Mouse (Mus musculus) left cerebral cortex, adult 18-20 months (tissue): ENCODE measurements around the gene B2m. TPM values are rescaled to one million over a fixed set of nuclear protein-coding genes. Genes with fewer than 3 reads are reported as not detected.

Experiments
- DNase-seq, 2 experiments: peaks; one replicate each; pipeline ENCODE4 v3.0.0; 2021 to 2022; ENCODE audit warnings: low spot score in 2 of 2, mixed read lengths in 1 of 2
- total RNA-seq, 2 experiments: library from RNA; stranded (reverse); gene quantifications; 2 replicates each; pipeline ENCODE4 v1.2.3; 2021

Gene B2m
- total RNA-seq, 2 experiments from 2014 or later: 121 to 139 TPM

GRCm38 (mm10) chr2:122148242-122148917 lies 894 bp downstream of the B2m start:
- DNase-seq: peak in 1 of 2 experiments; percentile 34

GRCm38 (mm10) chr2:122149316-122149715 lies 1.8 kb downstream of the B2m start:
- DNase-seq: no peak

- DNase-seq: no peak
These were observed 2.2 kb downstream of the B2m start for GRCm38 (mm10) chr2:122149716-122150115.

GRCm38 (mm10) chr2:122151221-122151620 lies 3.7 kb downstream of the B2m start:
- no peak for DNase-seq

GRCm38 (mm10) chr2:122152850-122153249 lies 5.4 kb downstream of the B2m start:
- DNase-seq: no peak

- no peak for DNase-seq
These were observed 6.3 kb downstream of the B2m start for GRCm38 (mm10) chr2:122153681-122154365.

- DNase-seq: no peak
These were observed 7.0 kb downstream of the B2m start for GRCm38 (mm10) chr2:122154479-122154878.

- DNase-seq: no peak
These were observed 7.8 kb downstream of the B2m start for GRCm38 (mm10) chr2:122155292-122155691.

- no peak for DNase-seq
These were observed 8.7 kb downstream of the B2m start for GRCm38 (mm10) chr2:122156051-122156700.

- DNase-seq: no peak
These were observed 10.1 kb downstream of the B2m start for GRCm38 (mm10) chr2:122157561-122157960.

- DNase-seq: no peak
These were observed 10.9 kb downstream of the B2m start for GRCm38 (mm10) chr2:122158362-122158802.

- DNase-seq: no peak
These were observed 12.2 kb downstream of the B2m start for GRCm38 (mm10) chr2:122159667-122160066.

- DNase-seq: peak; percentile 73
These were observed 13.2 kb downstream of the B2m start, which contains the start of gene Trim69 for GRCm38 (mm10) chr2:122160680-122161079. TSS of gene Trim69 (plus strand) at chr2:122160700.

- DNase-seq: no peak
These were observed 14.1 kb downstream of the B2m start for GRCm38 (mm10) chr2:122161542-122161941.

GRCm38 (mm10) chr2:122162529-122162928 lies 15.0 kb downstream of the B2m start:
- no peak for DNase-seq

- DNase-seq: peak; percentile 26 to 45
These were observed 16.1 kb downstream of the B2m start for GRCm38 (mm10) chr2:122163430-122164195.

GRCm38 (mm10) chr2:122164293-122164692 lies 16.8 kb downstream of the B2m start:
- DNase-seq: peak; percentile 19 to 51

GRCm38 (mm10) chr2:122171292-122171691 lies 23.8 kb downstream of the B2m start:
- no peak for DNase-seq

- no peak for DNase-seq
These were observed 24.7 kb downstream of the B2m start for GRCm38 (mm10) chr2:122172188-122172587.

- no peak for DNase-seq
These were observed 32.8 kb downstream of the B2m start for GRCm38 (mm10) chr2:122180051-122180822.

GRCm38 (mm10) chr2:122185086-122185485 lies 37.6 kb downstream of the B2m start:
- no peak for DNase-seq
